Comparison of ENCODE assay signal across 22 mouse cellular contexts in the genomic region with DNA sequence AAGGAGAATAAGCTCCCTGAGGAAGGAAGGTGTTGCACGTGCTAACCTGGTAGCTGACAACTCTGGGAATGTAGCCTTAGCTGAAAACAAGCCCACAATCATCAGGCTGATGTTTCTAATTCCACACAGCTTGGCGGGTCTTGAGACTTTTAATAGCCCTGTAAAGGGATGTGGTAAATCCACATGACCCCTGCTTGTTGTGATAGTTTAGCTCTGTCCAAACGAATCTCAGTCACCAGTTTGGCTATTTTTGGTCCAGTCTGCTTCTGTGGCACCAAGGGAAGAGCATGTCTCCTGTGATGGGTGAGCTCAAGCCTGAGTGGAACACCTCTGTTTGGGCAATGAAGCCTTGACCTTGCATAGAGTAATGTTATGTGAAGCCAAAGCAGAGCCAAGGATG. TPM values are rescaled to one million over a fixed set of nuclear protein-coding genes. Genes with fewer than 3 reads are reported as not detected.
"Had no signal": no experiment of that assay in that cellular context is flagged by ENCODE, and none has a peak within 500 bp of the region (broad histone marks: within the 10 kb centered on the region; RNA-seq: fewer than 3 reads in every experiment).

No protein-coding gene starts in this region.

- H3K36me3 ChIP-seq: limb, embryonic 10.5 days; limb, embryonic 13.5 days; liver, embryonic 12.5 days; liver, embryonic 15.5 days had no signal

- H3K27ac ChIP-seq: kidney, postnatal 0 days; limb, embryonic 10.5 days; limb, embryonic 13.5 days; liver, embryonic 12.5 days; liver, embryonic 15.5 days; lung, embryonic 15.5 days had no signal

- H3K4me3 ChIP-seq: limb, embryonic 10.5 days; limb, embryonic 13.5 days; liver, embryonic 12.5 days; liver, embryonic 15.5 days; lung, embryonic 15.5 days had no signal

- DNase-seq: kidney, adult 18-20 months; kidney, postnatal 25 days; layer of hippocampus, postnatal 36 days; liver; lung, adult 18-20 months; lung, postnatal 10 days; lung, postnatal 36 days; midbrain, embryonic 14.5 days; thymus, adult 2 months; thymus, postnatal 25 days had no signal

RNA-seq across cellular contexts. Expression of gene Gpr34, which starts 25.1 kb away (rescaled TPM):
- total RNA-seq: megakaryocyte-erythroid progenitor cell, adult 5-6 weeks had no signal
- polyA plus RNA-seq: small intestine, adult 2 months had no signal

RNA-seq across cellular contexts. Expression of gene Gpr82, which starts 54.4 kb away (rescaled TPM):
- total RNA-seq: layer of hippocampus, postnatal 36 days; left cerebral cortex, adult 8-10 months; left cerebral cortex, postnatal 25 days; megakaryocyte progenitor cell, adult 5-6 weeks; midbrain, postnatal 0 days had no signal
- polyA plus RNA-seq: small intestine, adult 2 months had no signal
